Mouse (Mus musculus): Measurements from ENCODE around the gene Cdc42se2. TPM values are rescaled to one million over a fixed set of nuclear protein-coding genes. Genes with fewer than 3 reads are reported as not detected.

Gene Cdc42se2
- total and polyA plus RNA-seq, 2 experiments = 8.0 to 9.2 TPM

DNA sequence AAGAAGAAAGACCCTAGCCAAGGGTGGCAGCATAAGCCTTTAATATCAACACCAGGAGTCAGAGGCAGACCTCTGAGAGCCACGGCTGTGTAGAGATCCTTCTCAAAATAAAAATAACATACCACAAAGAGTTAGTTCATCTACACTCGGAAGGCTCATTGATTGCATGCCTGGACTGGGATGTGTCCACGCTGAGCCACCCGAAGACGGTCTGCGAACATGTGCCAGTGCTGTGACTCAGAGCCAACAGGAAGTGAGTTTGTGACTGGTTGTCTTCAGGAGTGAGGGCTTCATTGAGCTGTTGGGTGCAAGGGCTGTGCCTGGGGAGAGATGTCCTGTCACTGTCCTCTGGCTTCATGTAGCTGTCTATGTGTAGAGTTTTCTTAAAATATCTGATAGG lies 93.8 kb downstream of the Cdc42se2 start:
- Histone ChIP-seq H3K79me2 (ENCODE audit: control insufficient read depth, insufficient read depth, low read length) (no peaks in the 10 kb centered on the region), H3K36me3 (ENCODE audit: control insufficient read depth, insufficient read depth, low read length) (peaks cover 11% of the 10 kb centered on the region), H3K4me3 (ENCODE audit: insufficient read depth, low read depth, low read length) (no peak overlapping the region), H3K27ac (replicated peaks; ENCODE audit: insufficient read depth, low read depth, low read length) (no peak overlapping the region), H3K4me1 (ENCODE audit: control insufficient read depth, insufficient read depth, low read length) (0 out of 2 replicates have a peak, but pooled peaks cover 2% of the 10 kb centered on the region), H3K27me3 (ENCODE audit: control insufficient read depth, insufficient read depth, low read length) (no peaks in the 10 kb centered on the region), H3K9ac (ENCODE audit: low read depth, low read length) (no peak overlapping the region)
- TF ChIP-seq POLR2A (IDR thresholded peaks at IDR 0.05; ENCODE audit: extremely low read depth, insufficient read depth, low read length) (no peak), CTCF (IDR thresholded peaks at IDR 0.05; ENCODE audit: low read depth, low read length) (no peak)
- WGBS = 73% methylated on average over 6 of the region's 6 CpGs
- no peak for DNase-seq (ENCODE audit: extremely low read depth, low read depth, low spot score)

DNA sequence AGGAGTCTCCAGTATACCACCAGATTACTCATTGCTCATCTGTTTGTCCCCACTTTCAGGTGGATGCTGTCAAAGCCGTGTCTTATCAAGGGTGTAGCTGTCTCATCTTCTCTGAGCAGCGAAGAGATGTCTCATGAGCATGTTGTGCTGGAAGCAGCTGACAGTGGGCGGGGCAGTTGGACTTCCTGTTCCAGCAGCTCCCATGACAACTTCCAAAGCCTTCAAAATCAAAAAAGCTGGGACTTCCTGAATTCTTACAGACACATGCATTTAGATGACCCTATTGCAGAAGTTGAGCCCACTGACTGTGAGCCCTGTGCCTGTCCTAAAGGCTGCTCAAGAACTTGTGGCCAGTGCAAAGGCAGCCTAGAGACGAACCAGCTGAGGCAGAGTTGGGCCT lies 96.3 kb downstream of the Cdc42se2 start:
- Histone ChIP-seq H3K27ac (replicated peaks; ENCODE audit: insufficient read depth, low read depth, low read length) (no peak overlapping the region), H3K4me1 (ENCODE audit: control insufficient read depth, insufficient read depth, low read length) (0 out of 2 replicates have a peak, but pooled peaks cover 2% of the 10 kb centered on the region), H3K9ac (ENCODE audit: low read depth, low read length) (no peak overlapping the region), H3K36me3 (ENCODE audit: control insufficient read depth, insufficient read depth, low read length) (peaks cover 6% of the 10 kb centered on the region; the same call in 1 of the 2 replicates), H3K4me3 (ENCODE audit: insufficient read depth, low read depth, low read length) (no peak overlapping the region), H3K79me2 (ENCODE audit: control insufficient read depth, insufficient read depth, low read length) (no peaks in the 10 kb centered on the region), H3K27me3 (ENCODE audit: control insufficient read depth, insufficient read depth, low read length) (no peaks in the 10 kb centered on the region)
- DNase-seq (ENCODE audit: extremely low read depth, low read depth, low spot score) = peak; percentile 37
- WGBS = 77% methylated on average over 4 of the region's 4 CpGs
- no peak for TF ChIP-seq POLR2A (IDR thresholded peaks at IDR 0.05; ENCODE audit: extremely low read depth, insufficient read depth, low read length)
- TF ChIP-seq CTCF (IDR thresholded peaks at IDR 0.05; ENCODE audit: low read depth, low read length) = no peak

- Histone ChIP-seq H3K36me3 (ENCODE audit: control insufficient read depth, insufficient read depth, low read length) (peaks cover 8% of the 10 kb centered on the region; the same call in 1 of the 2 replicates), H3K9ac (ENCODE audit: low read depth, low read length) (no peak overlapping the region), H3K27ac (replicated peaks; ENCODE audit: insufficient read depth, low read depth, low read length) (no peak overlapping the region), H3K4me1 (ENCODE audit: control insufficient read depth, insufficient read depth, low read length) (0 out of 2 replicates have a peak, but pooled peaks cover 2% of the 10 kb centered on the region), H3K4me3 (ENCODE audit: insufficient read depth, low read depth, low read length) (no peak overlapping the region), H3K27me3 (ENCODE audit: control insufficient read depth, insufficient read depth, low read length) (no peaks in the 10 kb centered on the region), H3K79me2 (ENCODE audit: control insufficient read depth, insufficient read depth, low read length) (no peaks in the 10 kb centered on the region)
- no peak for TF ChIP-seq CTCF (IDR thresholded peaks at IDR 0.05; ENCODE audit: low read depth, low read length)
- TF ChIP-seq POLR2A (IDR thresholded peaks at IDR 0.05; ENCODE audit: extremely low read depth, insufficient read depth, low read length) = no peak
- DNase-seq (ENCODE audit: extremely low read depth, low read depth, low spot score) = no peak
- WGBS = 92% methylated on average over 4 of the region's 4 CpGs
Measured at GRCm38 (mm10) chr11:54690171-54690570, 97.3 kb downstream of the Cdc42se2 start.

DNA sequence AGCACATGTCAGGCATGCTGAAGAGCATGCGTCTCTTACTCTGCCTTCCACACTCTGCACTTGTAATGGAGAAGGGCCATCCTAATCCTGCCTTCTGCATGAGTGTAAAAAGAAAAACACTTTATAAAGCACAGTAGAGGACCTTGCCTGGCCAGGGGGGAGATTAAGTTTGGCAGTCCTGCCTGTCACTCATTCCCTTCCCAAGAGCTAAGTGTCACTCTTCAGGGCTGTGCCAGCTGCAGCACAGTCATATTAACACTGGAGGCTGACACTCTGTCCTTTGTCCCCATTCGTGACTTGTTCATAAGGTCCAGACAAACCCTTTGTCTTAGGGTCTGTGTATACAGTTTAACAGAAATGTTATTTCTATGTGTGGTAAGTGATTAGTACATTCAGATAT lies 102.6 kb downstream of the Cdc42se2 start:
- no peaks in the 10 kb centered on the region for H3K4me1 ChIP-seq (ENCODE audit: control insufficient read depth, insufficient read depth, low read length)
- no peak for TF ChIP-seq CTCF (IDR thresholded peaks at IDR 0.05; ENCODE audit: low read depth, low read length)
- no peak for TF ChIP-seq POLR2A (IDR thresholded peaks at IDR 0.05; ENCODE audit: extremely low read depth, insufficient read depth, low read length)
- no peak for DNase-seq (ENCODE audit: extremely low read depth, low read depth, low spot score)
- no peak overlapping the region for H3K27ac ChIP-seq (replicated peaks; ENCODE audit: insufficient read depth, low read depth, low read length)
- no peak overlapping the region for H3K9ac ChIP-seq (ENCODE audit: low read depth, low read length)
- H3K27me3 ChIP-seq (ENCODE audit: control insufficient read depth, insufficient read depth, low read length) = no peaks in the 10 kb centered on the region
- H3K79me2 ChIP-seq (ENCODE audit: control insufficient read depth, insufficient read depth, low read length) = no peaks in the 10 kb centered on the region
- no peak overlapping the region for H3K4me3 ChIP-seq (ENCODE audit: insufficient read depth, low read depth, low read length)
- 97% methylated on average over 2 of the region's 2 CpGs for WGBS
- peaks cover 32% of the 10 kb centered on the region for H3K36me3 ChIP-seq (ENCODE audit: control insufficient read depth, insufficient read depth, low read length)

DNA sequence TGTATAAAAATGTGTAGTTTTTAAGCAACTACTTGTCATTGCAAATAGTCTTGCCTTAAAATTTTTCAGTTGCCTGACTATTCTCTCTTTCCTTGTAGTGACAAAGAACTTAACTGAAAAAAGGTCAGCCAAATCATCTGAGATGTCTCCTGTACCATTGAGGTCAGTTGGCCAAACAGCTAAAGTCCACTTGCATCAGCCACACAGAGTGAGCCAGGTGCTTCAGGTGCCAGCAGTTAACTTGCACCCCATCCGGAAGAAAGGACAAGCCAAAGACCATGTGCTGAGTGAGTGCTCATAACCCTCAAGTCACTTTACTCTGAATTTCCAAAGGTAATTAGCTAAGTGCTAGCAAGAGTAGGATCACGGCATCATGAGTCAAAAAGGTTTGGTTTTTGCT lies 108.3 kb downstream of the Cdc42se2 start:
- Histone ChIP-seq H3K4me3 (ENCODE audit: insufficient read depth, low read depth, low read length) (no peak overlapping the region), H3K79me2 (ENCODE audit: control insufficient read depth, insufficient read depth, low read length) (no peaks in the 10 kb centered on the region), H3K36me3 (ENCODE audit: control insufficient read depth, insufficient read depth, low read length) (peaks cover 37% of the 10 kb centered on the region), H3K9ac (ENCODE audit: low read depth, low read length) (no peak overlapping the region), H3K4me1 (ENCODE audit: control insufficient read depth, insufficient read depth, low read length) (peaks cover 5% of the 10 kb centered on the region; the same call in 1 of the 2 replicates), H3K27me3 (ENCODE audit: control insufficient read depth, insufficient read depth, low read length) (no peaks in the 10 kb centered on the region), H3K27ac (replicated peaks; ENCODE audit: insufficient read depth, low read depth, low read length) (no peak overlapping the region)
- peak; percentile 87 for DNase-seq (ENCODE audit: extremely low read depth, low read depth, low spot score)
- TF ChIP-seq POLR2A (IDR thresholded peaks at IDR 0.05; ENCODE audit: extremely low read depth, insufficient read depth, low read length) (no peak), CTCF (IDR thresholded peaks at IDR 0.05; ENCODE audit: low read depth, low read length) (no peak)
- 59% methylated on average over 2 of the region's 2 CpGs for WGBS

DNA sequence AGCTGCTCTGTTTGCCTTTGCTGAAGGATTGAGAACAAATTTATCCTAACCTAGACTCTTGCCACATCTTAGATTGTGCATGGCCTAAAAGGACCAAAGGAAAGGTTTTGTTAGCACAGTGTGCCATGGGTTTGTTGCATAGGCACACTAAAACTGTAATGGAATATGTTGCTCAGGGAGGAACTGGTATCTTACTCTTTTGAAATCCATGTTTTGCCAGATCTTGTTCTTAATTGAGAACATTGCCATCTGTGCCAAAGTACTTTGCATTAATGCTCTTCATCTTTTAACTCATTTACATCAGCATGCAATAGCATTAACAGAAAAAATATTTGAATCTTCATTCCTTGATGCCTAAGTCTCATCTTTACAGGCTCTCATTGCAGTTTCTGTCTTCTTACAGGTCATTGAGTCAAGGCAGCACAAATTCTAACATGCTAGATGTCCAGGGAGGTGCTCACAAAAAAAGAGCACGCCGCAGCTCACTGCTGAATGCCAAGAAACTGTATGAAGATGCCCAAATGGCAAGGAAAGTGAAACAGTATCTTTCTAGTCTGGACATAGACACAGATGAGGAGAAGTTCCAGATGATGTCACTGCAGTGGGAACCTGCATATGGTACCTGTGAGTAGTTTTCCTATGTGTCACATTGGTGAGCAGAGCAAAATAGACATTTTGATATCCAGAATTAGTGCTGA lies 111.5 kb downstream of the Cdc42se2 start:
- Histone ChIP-seq H3K4me3 (ENCODE audit: insufficient read depth, low read depth, low read length) (no peak overlapping the region), H3K36me3 (ENCODE audit: control insufficient read depth, insufficient read depth, low read length) (peaks cover 26% of the 10 kb centered on the region), H3K27me3 (ENCODE audit: control insufficient read depth, insufficient read depth, low read length) (no peaks in the 10 kb centered on the region), H3K9ac (ENCODE audit: low read depth, low read length) (no peak overlapping the region), H3K4me1 (ENCODE audit: control insufficient read depth, insufficient read depth, low read length) (peaks cover 5% of the 10 kb centered on the region; the same call in 1 of the 2 replicates), H3K79me2 (ENCODE audit: control insufficient read depth, insufficient read depth, low read length) (no peaks in the 10 kb centered on the region), H3K27ac (replicated peaks; ENCODE audit: insufficient read depth, low read depth, low read length) (no peak overlapping the region)
- TF ChIP-seq CTCF (IDR thresholded peaks at IDR 0.05; ENCODE audit: low read depth, low read length) (no peak), POLR2A (IDR thresholded peaks at IDR 0.05; ENCODE audit: extremely low read depth, insufficient read depth, low read length) (no peak)
- WGBS = 99% methylated on average over 2 of the region's 2 CpGs
- no peak for DNase-seq (ENCODE audit: extremely low read depth, low read depth, low spot score)
